Mouse (Mus musculus): ENCODE measurements at regions not wholly inside any gene's neighbourhood (a gene's known extent, or its start where the extent isn't known, plus 50 kb on each side); places are given as distances from the start of the nearest gene placed in this dataset.

- H3K9ac ChIP-seq (ENCODE audit: low read depth, low read length) = no peak overlapping the region
- no peak for TF ChIP-seq POLR2A (IDR thresholded peaks at IDR 0.05; ENCODE audit: insufficient read depth, low read depth, low read length)
- TF ChIP-seq EP300 (IDR thresholded peaks at IDR 0.05; ENCODE audit: insufficient read depth, low read depth, low read length) = no peak
- TF ChIP-seq CTCF (IDR thresholded peaks at IDR 0.05) = no peak
- H3K27ac ChIP-seq = no peak overlapping the region
- H3K36me3 ChIP-seq (ENCODE audit: control insufficient read depth, insufficient read depth, low read length) = no peaks in the 10 kb centered on the region
- no peak overlapping the region for H3K4me3 ChIP-seq
- intact Hi-C loops (cut with DNase I) = no loop called here
- no peaks in the 10 kb centered on the region for H3K79me2 ChIP-seq (replicated peaks; ENCODE audit: control insufficient read depth, insufficient read depth, low read length)
- no peaks in the 10 kb centered on the region; the same call in 1 of the 2 replicates for H3K4me1 ChIP-seq (ENCODE audit: control insufficient read depth, insufficient read depth, low read length)
- DNase-seq = no peak
- H3K27me3 ChIP-seq (ENCODE audit: control insufficient read depth, insufficient read depth, low read length) = no peaks in the 10 kb centered on the region
- 92% methylated on average over 2 of the region's 2 CpGs for WGBS
Measured at GRCm38 (mm10) chr1:144300670-144301069, 51.6 kb upstream of the Rgs1 start.

All from heart, adult 2 months (tissue).